Mouse (Mus musculus): ENCODE measurements around the gene Lipt1.

The Lipt1 gene

DNA sequence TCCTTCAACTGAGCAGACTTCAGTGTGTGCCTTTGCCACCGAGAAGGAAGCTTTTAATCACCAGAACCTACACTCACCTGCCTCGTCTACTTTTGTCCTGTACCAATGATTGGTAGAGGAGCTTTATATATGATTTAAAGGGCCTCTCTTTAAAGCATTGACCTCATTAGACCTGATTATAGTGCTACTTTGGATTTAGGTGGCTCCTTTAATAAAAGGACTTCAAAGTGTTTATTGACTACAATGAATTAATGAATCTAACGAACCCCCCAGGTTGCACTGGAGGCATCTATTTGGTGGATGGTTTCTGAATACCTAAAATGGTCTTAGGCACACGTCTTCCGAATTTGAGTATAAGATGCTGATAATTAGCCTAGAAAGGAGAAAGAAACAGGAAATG is 44.9 kb downstream of the Lipt1 start, which contains the start of gene Lyg2:
Gene Lyg2 (minus strand): TSS at position 101 of the 400 bp plus-strand sequence.
- H3K4me3 ChIP-seq (replicated peaks; ENCODE audit: low read length), result no peak within 1 kb of the TSS
- H3K36me3 ChIP-seq (ENCODE audit: insufficient read depth, low read length), result no peaks in the 10 kb centered on the region
- no peaks in the 10 kb centered on the region for H3K9me3 ChIP-seq (ENCODE audit: low read length)
- peaks cover 9% of the 10 kb centered on the region for H3K4me1 ChIP-seq (replicated peaks; ENCODE audit: low read depth, low read length)
- TF ChIP-seq POU5F1 (IDR thresholded peaks at IDR 0.05; ENCODE audit: borderline replicate concordance, low read length) (no peak), NANOG (IDR thresholded peaks at IDR 0.05; ENCODE audit: borderline replicate concordance, low read length) (no peak), CTCF (conservative IDR thresholded peaks at IDR 0.05; ENCODE audit: low read length) (no peak)
- H3K27me3 ChIP-seq (ENCODE audit: insufficient read depth, low read length), result peaks cover 46% of the 10 kb centered on the region

DNA sequence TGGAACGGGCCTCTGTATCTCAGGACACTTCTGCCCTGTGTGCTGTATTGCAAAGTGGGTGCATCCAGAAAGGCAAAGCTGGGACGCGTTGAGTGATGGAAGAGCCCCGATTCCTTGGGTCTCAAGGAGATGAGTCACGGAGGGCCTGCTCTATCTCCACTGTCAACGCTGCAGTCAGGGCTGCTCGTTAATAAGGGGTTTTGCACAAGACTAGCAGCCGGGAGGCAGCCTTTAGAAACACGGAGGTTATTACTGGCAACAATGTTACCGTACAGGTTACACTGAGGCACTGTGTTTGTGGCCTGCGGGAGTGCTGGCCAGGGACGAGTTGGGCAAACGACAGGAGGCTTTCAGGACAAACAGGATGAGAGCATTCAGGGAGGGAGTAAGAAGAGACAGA is 46.1 kb downstream of the Lipt1 start:
- Histone ChIP-seq H3K36me3 (ENCODE audit: insufficient read depth, low read length) (no peaks in the 10 kb centered on the region), H3K27me3 (ENCODE audit: insufficient read depth, low read length) (peaks cover 51% of the 10 kb centered on the region), H3K4me3 (replicated peaks; ENCODE audit: low read length) (no peak overlapping the region), H3K9me3 (ENCODE audit: low read length) (no peaks in the 10 kb centered on the region), H3K4me1 (replicated peaks; ENCODE audit: low read depth, low read length) (peaks cover 9% of the 10 kb centered on the region)
- no peak for TF ChIP-seq POU5F1 (IDR thresholded peaks at IDR 0.05; ENCODE audit: borderline replicate concordance, low read length)
- TF ChIP-seq NANOG (IDR thresholded peaks at IDR 0.05; ENCODE audit: borderline replicate concordance, low read length), result no peak
- TF ChIP-seq CTCF (conservative IDR thresholded peaks at IDR 0.05; ENCODE audit: low read length), result no peak

DNA sequence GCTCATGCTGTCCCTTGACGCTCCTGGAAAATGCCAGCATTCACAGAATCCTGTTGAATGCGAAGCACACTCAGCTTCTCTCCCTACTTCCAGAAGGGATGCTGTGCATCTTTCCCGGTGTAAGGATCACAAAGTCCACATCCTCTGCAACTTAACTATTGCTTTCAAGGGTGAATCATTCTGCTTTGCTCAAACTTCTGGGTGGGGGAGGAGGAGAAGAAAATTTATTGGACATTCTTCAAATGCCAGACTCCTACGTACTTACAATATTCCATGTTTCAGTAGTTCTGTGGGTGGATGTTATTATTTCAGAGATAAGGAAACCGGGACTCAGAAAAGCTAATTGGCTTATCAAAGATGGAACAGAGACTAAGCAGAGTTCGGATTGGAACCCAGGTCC is 46.6 kb downstream of the Lipt1 start:
- Histone ChIP-seq H3K27me3 (ENCODE audit: insufficient read depth, low read length) (peaks cover 55% of the 10 kb centered on the region), H3K4me1 (replicated peaks; ENCODE audit: low read depth, low read length) (peaks cover 11% of the 10 kb centered on the region), H3K9me3 (ENCODE audit: low read length) (no peaks in the 10 kb centered on the region), H3K4me3 (replicated peaks; ENCODE audit: low read length) (no peak overlapping the region), H3K36me3 (ENCODE audit: insufficient read depth, low read length) (no peaks in the 10 kb centered on the region)
- TF ChIP-seq POU5F1 (IDR thresholded peaks at IDR 0.05; ENCODE audit: borderline replicate concordance, low read length) (no peak), CTCF (conservative IDR thresholded peaks at IDR 0.05; ENCODE audit: low read length) (no peak), NANOG (IDR thresholded peaks at IDR 0.05; ENCODE audit: borderline replicate concordance, low read length) (no peak)

DNA sequence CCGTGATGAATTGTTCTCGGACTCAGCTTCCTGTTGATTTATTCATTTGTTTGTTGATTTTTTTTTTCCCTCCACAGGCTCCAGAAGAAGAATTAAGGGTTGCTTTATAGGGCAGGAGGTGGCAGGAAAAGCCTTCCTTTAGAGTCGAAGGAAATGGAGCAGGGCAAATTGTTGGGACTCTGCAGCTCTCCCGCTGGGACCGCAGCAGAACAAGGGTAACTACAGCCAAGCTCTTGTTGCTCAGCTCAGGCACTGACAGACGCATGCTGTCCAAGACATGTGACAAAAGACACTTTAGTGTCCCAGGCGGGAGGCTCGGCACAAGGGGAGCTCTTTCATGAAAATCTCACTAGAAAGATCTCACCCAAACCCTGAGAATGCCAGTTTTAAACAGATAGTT is 51.0 kb downstream of the Lipt1 start:
- peak overlapping the region; percentile 53 for H3K4me3 ChIP-seq (replicated peaks; ENCODE audit: low read length)
- no peak for TF ChIP-seq POU5F1 (IDR thresholded peaks at IDR 0.05; ENCODE audit: borderline replicate concordance, low read length)

More for the DNA sequence above, 51.0 kb downstream of the Lipt1 start:
- Histone ChIP-seq H3K9me3 (ENCODE audit: low read length) (no peaks in the 10 kb centered on the region), H3K4me1 (replicated peaks; ENCODE audit: low read depth, low read length) (peaks cover 40% of the 10 kb centered on the region), H3K36me3 (ENCODE audit: insufficient read depth, low read length) (no peaks in the 10 kb centered on the region), H3K27me3 (ENCODE audit: insufficient read depth, low read length) (peaks cover 33% of the 10 kb centered on the region)

Measured in E14TG2a.4 (cell line).